ENCODE assay signal across 8 mouse cellular contexts in the genomic region with DNA sequence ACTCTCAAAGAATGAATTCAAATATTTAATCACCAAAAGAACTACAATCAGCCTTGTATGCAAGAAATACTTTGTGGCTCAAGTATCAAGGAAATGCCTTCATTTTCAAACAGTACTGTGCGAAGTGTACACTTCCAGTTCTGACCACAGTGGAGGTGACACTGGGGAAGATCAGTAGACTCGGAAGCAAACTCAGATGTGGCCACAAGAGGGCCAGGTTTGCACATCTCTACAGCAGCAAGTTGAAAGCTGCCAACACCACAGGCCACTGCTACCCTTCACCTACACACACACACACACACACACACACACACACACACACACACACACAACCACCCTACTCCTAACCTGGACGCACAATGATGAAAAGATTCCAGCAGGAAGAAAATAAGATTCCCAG.
DNase-seq lines count a peak whose midpoint lies in the region; ATAC-seq lines count a peak whose summit lies in the region.

No protein-coding gene starts in this region.

- peak; percentile 58 for ATAC-seq in kidney, embryonic 15.5 days (replicated peaks; ENCODE audit: low FRiP score)
- peak; percentile 80 for ATAC-seq in lung, embryonic 15.5 days (ENCODE audit: borderline replicate concordance, extremely low read depth, low FRiP score, low TSS enrichment)

- H3K27ac ChIP-seq in embryonic facial prominence, embryonic 10.5 days (replicated peaks): no peak overlapping the region
- no peak overlapping the region for H3K27ac ChIP-seq in kidney, embryonic 15.5 days
- H3K27ac ChIP-seq in lung, embryonic 15.5 days: no peak overlapping the region

- no peak overlapping the region for H3K9ac ChIP-seq in kidney, embryonic 15.5 days
- H3K9ac ChIP-seq in lung, embryonic 15.5 days: no peak overlapping the region

- DNase-seq in ovary, postnatal 14 days (ENCODE audit: low spot score): peak; percentile 5
- no peak for DNase-seq in ovary, adult 18-20 months (ENCODE audit: low spot score)
- peak; percentile 9 for DNase-seq in adrenal gland, adult 8-10 months
- peak; percentile 57 for DNase-seq in embryonic facial prominence, embryonic 10.5 days (ENCODE audit: low spot score)
- peak; percentile 57 for DNase-seq in right cerebral cortex, postnatal 25 days
- no peak for DNase-seq in T-cell, adult 2 months (ENCODE audit: low spot score)

- no peak overlapping the region for H3K4me3 ChIP-seq in embryonic facial prominence, embryonic 10.5 days
- no peak overlapping the region for H3K4me3 ChIP-seq in kidney, embryonic 15.5 days (replicated peaks)
- H3K4me3 ChIP-seq in lung, embryonic 15.5 days: no peak overlapping the region

- no peaks in the 10 kb centered on the region for H3K4me1 ChIP-seq in embryonic facial prominence, embryonic 10.5 days
- no peaks in the 10 kb centered on the region for H3K4me1 ChIP-seq in kidney, embryonic 15.5 days
- no peaks in the 10 kb centered on the region for H3K4me1 ChIP-seq in lung, embryonic 15.5 days

- H3K36me3 ChIP-seq in embryonic facial prominence, embryonic 10.5 days (replicated peaks): no peaks in the 10 kb centered on the region
- no peaks in the 10 kb centered on the region for H3K36me3 ChIP-seq in kidney, embryonic 15.5 days
- no peaks in the 10 kb centered on the region for H3K36me3 ChIP-seq in lung, embryonic 15.5 days

- no peaks in the 10 kb centered on the region for H3K27me3 ChIP-seq in embryonic facial prominence, embryonic 10.5 days (replicated peaks; ENCODE audit: low read depth, poor library complexity, severe bottlenecking)
- H3K27me3 ChIP-seq in kidney, embryonic 15.5 days: no peaks in the 10 kb centered on the region
- H3K27me3 ChIP-seq in lung, embryonic 15.5 days: no peaks in the 10 kb centered on the region; the same call in 1 of the 2 replicates

- no peak overlapping the region for H3K4me2 ChIP-seq in kidney, embryonic 15.5 days
- no peak overlapping the region for H3K4me2 ChIP-seq in lung, embryonic 15.5 days

- no peaks in the 10 kb centered on the region for H3K9me3 ChIP-seq in embryonic facial prominence, embryonic 10.5 days
- H3K9me3 ChIP-seq in kidney, embryonic 15.5 days (replicated peaks): no peaks in the 10 kb centered on the region
- no peaks in the 10 kb centered on the region for H3K9me3 ChIP-seq in lung, embryonic 15.5 days

- 63% methylated on average over 3 of the region's 3 CpGs for WGBS in embryonic facial prominence, embryonic 10.5 days
- WGBS in kidney, embryonic 15.5 days: 54% methylated on average over 3 of the region's 3 CpGs
- 32% methylated on average over 3 of the region's 3 CpGs for WGBS in lung, embryonic 15.5 days

Comparison
In these comparisons a context has a peak if more than half of its experiments do, and no peak if none do; other contexts are left out.
1. DNase-seq: peak in ovary, postnatal 14 days (single experiment), adrenal gland, adult 8-10 months (single experiment), embryonic facial prominence, embryonic 10.5 days (single experiment) and right cerebral cortex, postnatal 25 days (single experiment); none in ovary, adult 18-20 months (single experiment) and T-cell, adult 2 months (single experiment).